Comparison of ENCODE assay signal across 11 mouse cellular contexts in genomic region chr13:37908061-37908460, GRCm38 (mm10).
DNase-seq lines count a peak whose midpoint lies in the region; ATAC-seq lines count a peak whose summit lies in the region.
"Had no signal": no experiment of that assay in that cellular context is flagged by ENCODE, and none has a peak within 500 bp of the region (broad histone marks: within the 10 kb centered on the region; RNA-seq: fewer than 3 reads in every experiment).

No protein-coding gene starts in this region.

- no peaks in the 10 kb centered on the region for H3K27me3 ChIP-seq in heart, embryonic 15.5 days
- H3K27me3 ChIP-seq in intestine, embryonic 14.5 days (replicated peaks; ENCODE audit: control insufficient read depth, insufficient read depth, low read length) = no peaks in the 10 kb centered on the region
- H3K27me3 ChIP-seq in hindbrain, embryonic 14.5 days (ENCODE audit: control insufficient read depth, insufficient read depth, low read length) = no peaks in the 10 kb centered on the region
- H3K27me3 ChIP-seq: heart, embryonic 12.5 days; Patski had no signal

- H3K4me1 ChIP-seq in heart, embryonic 15.5 days (replicated peaks) = peaks cover 19% of the 10 kb centered on the region
- H3K4me1 ChIP-seq in intestine, embryonic 14.5 days (replicated peaks; ENCODE audit: control insufficient read depth, insufficient read depth, low read length) = peaks cover 2% of the 10 kb centered on the region; the same call in 1 of the 2 replicates
- H3K4me1 ChIP-seq in hindbrain, embryonic 14.5 days (replicated peaks; ENCODE audit: control insufficient read depth, insufficient read depth, low read length) = no peaks in the 10 kb centered on the region

- ATAC-seq in heart, embryonic 15.5 days (replicated peaks; ENCODE audit: insufficient number of reproducible peaks, insufficient read depth, low FRiP score, low read depth) = no peak
- no peak; the same call in 1 of the 2 replicates for ATAC-seq in intestine, embryonic 14.5 days (replicated peaks; ENCODE audit: low FRiP score, low TSS enrichment, low read depth)
- no peak for ATAC-seq in hindbrain, embryonic 14.5 days (ENCODE audit: low FRiP score)
- ATAC-seq: Patski had no signal

- H3K4me2 ChIP-seq in heart, embryonic 15.5 days = no peak overlapping the region
- no peak overlapping the region for H3K4me2 ChIP-seq in intestine, embryonic 14.5 days (ENCODE audit: low read length)
- H3K4me2 ChIP-seq in hindbrain, embryonic 14.5 days (replicated peaks) = no peak overlapping the region
- H3K4me2 ChIP-seq: heart, embryonic 12.5 days had no signal

- H3K4me3 ChIP-seq in heart, embryonic 15.5 days = no peak overlapping the region
- no peak overlapping the region for H3K4me3 ChIP-seq in intestine, embryonic 14.5 days (ENCODE audit: low read depth, low read length)
- H3K4me3 ChIP-seq in hindbrain, embryonic 14.5 days (replicated peaks; ENCODE audit: low read length) = no peak overlapping the region
- H3K4me3 ChIP-seq: heart, embryonic 12.5 days had no signal

- H3K9ac ChIP-seq in heart, embryonic 15.5 days = 0 out of 2 replicates have a peak overlapping the region, but pooled peaks have one; percentile 16
- H3K9ac ChIP-seq in intestine, embryonic 14.5 days (ENCODE audit: low read length) = no peak overlapping the region
- no peak overlapping the region for H3K9ac ChIP-seq in hindbrain, embryonic 14.5 days
- H3K9ac ChIP-seq: heart, embryonic 12.5 days; liver, embryonic 14.5 days had no signal

- H3K27ac ChIP-seq in heart, embryonic 15.5 days = peak overlapping the region; percentile 25; the same call in 1 of the 2 replicates
- peak overlapping the region; percentile 43 for H3K27ac ChIP-seq in intestine, embryonic 14.5 days (ENCODE audit: low read depth)
- no peak overlapping the region for H3K27ac ChIP-seq in hindbrain, embryonic 14.5 days
- H3K27ac ChIP-seq: liver, embryonic 14.5 days had no signal

- no peaks in the 10 kb centered on the region for H3K9me3 ChIP-seq in heart, embryonic 15.5 days (replicated peaks)
- no peaks in the 10 kb centered on the region for H3K9me3 ChIP-seq in intestine, embryonic 14.5 days (ENCODE audit: control insufficient read depth, low read length)
- no peaks in the 10 kb centered on the region for H3K9me3 ChIP-seq in hindbrain, embryonic 14.5 days (ENCODE audit: control insufficient read depth, low read length)
- H3K9me3 ChIP-seq: heart, embryonic 12.5 days had no signal

- WGBS in heart, embryonic 15.5 days = 78% methylated on average over 9 of the region's 9 CpGs
- WGBS in intestine, embryonic 14.5 days = 68% methylated on average over 9 of the region's 9 CpGs
- 89% methylated on average over 9 of the region's 9 CpGs for WGBS in hindbrain, embryonic 14.5 days

- peaks cover 48% of the 10 kb centered on the region for H3K36me3 ChIP-seq in heart, embryonic 15.5 days
- peaks cover 66% of the 10 kb centered on the region for H3K36me3 ChIP-seq in intestine, embryonic 14.5 days (ENCODE audit: control insufficient read depth, insufficient read depth, low read length)
- H3K36me3 ChIP-seq in hindbrain, embryonic 14.5 days (replicated peaks; ENCODE audit: control insufficient read depth, insufficient read depth) = no peaks in the 10 kb centered on the region

- no peak for DNase-seq in heart, postnatal 4 days
- peak; percentile 60 for DNase-seq in intestine, embryonic 14.5 days (ENCODE audit: low spot score)
- peak; percentile 86 to 91 for DNase-seq in lung, adult 18-20 months
- peak; percentile 40 for DNase-seq in thymus, postnatal 0 days (ENCODE audit: low spot score)
- no peak for DNase-seq in hindbrain, embryonic 14.5 days (ENCODE audit: low spot score)
- no peak for DNase-seq in gastrocnemius, adult 8-10 months (ENCODE audit: low spot score in 2 of 2)
- DNase-seq in adrenal gland, adult (ENCODE audit: inconsistent age in 2 of 2, low spot score in 1 of 2) = no peak

Comparison
In these comparisons a context has a peak if more than half of its experiments do, and no peak if none do; other contexts are left out.
1. DNase-seq: peak in intestine, embryonic 14.5 days (single experiment), lung, adult 18-20 months (2 of 2) and thymus, postnatal 0 days (single experiment); none in heart, postnatal 4 days (single experiment), hindbrain, embryonic 14.5 days (single experiment), gastrocnemius, adult 8-10 months (0 of 2) and adrenal gland, adult (0 of 2).